Mouse (Mus musculus): ENCODE measurements around the gene Iqcd.
A peak's percentile ranks its signal among the peaks of the same experiment; 100 is the strongest.

Gene Iqcd

DNA sequence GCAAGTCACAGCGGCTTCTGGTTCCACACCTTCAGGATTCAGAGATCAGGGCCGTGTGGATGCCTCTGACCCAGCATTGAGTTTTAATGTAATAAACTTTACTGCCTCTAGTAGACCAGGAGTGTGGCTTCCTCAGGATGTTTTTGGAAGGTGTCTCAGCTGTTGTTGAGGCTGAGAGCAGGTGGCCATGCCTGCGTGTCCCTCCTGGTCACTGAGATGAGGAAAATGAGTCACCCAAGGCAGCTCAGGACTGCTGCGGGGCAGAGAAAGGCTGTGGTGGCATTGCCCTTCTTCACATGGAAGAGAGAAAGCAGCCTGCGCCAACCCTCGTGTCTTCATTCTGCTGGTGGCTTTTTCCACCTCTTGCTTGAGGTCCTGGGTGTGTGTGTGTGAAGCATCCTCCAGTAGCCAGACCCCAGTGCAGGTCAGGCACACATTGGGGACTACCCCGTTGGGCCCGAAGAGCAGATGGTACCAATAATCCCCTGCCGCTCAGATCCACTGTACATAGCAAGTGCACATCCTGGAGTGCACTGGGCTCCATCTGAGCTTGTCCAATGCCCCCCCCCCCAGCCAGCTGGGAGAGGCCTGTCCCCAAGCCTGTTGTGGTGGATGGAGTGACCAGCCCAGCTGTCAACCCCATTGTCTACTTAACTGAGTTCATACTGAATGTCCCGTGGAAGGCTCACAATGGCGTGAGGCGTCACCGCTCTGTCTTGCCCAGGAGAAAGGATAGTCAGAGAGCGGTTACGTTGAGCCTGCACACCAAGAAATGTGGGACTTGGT lies 38.9 kb downstream of the Iqcd start:
- no peak for DNase-seq (ENCODE audit: low spot score in 2 of 2)

GRCm38 (mm10) chr5:120628624-120629023 lies 39.8 kb downstream of the Iqcd start:
- no peak for DNase-seq (ENCODE audit: low spot score in 2 of 2)

- DNase-seq (ENCODE audit: low spot score in 2 of 2), result no peak
Measured at GRCm38 (mm10) chr5:120631128-120631527, 42.3 kb downstream of the Iqcd start.

- no peak for DNase-seq (ENCODE audit: low spot score in 2 of 2)
Measured at GRCm38 (mm10) chr5:120631892-120632291, 43.1 kb downstream of the Iqcd start.

- no peak for DNase-seq (ENCODE audit: low spot score in 2 of 2)
Measured at GRCm38 (mm10) chr5:120634131-120634530, 45.3 kb downstream of the Iqcd start, which contains the start of gene Cfap73. Gene Cfap73 (minus strand): TSS chr5:120634235.

DNA sequence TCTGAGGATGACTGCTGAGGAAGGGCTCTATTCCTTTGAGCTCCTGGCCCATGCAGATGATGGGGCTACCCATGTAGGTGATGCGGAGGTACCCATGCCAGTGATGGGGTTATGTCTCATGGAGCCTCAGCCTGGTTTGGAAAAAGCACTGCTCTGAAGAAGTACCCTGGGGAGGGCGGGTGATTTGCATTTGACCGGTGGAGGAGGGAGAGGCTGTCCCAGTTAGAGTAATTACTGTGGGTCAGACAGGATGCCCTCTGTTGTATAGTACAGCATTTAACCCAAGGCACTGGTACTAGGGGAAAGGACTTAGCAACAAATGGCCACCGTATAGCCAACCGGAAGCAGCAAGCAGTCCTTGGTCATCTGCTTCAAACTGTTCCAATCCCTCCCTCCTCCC lies 46.0 kb downstream of the Iqcd start:
- no peak for DNase-seq (ENCODE audit: low spot score in 2 of 2)

DNA sequence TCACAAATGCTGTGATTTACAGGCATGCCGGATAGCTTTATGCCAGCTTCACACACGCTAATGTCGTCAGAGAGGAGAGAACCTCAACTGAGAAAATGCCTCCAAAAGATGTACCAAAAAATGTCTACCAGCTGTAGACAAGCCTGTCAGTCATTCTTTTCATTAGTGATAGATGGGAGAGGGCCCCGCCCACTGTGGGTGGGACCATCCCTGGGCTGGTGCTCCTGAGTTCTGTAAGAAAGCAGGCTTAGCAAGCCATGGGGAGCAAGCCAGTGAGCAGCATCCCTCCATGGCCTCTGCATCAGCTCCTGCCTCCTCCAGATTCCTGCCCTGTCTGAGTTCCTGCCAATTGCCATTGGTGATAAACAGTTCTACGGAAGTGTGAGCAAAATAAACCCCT lies 46.8 kb downstream of the Iqcd start:
- no peak for DNase-seq (ENCODE audit: low spot score in 2 of 2)

DNA sequence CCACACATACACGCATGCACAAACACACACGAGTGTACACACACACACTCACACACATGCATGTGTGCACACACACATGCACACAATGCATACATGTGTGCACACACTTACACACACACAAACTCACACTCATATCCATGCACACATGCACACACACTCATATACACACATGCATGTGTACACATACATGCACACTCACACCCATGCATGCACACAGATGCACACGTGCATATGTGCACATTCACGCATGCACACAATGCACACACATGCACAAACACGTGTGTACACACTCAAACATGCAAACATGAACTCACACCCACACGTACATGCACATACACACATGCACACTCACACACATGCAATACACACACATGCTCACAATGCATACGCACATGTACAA lies 51.3 kb downstream of the Iqcd start:
- DNase-seq (ENCODE audit: low spot score in 2 of 2), result no peak

DNA sequence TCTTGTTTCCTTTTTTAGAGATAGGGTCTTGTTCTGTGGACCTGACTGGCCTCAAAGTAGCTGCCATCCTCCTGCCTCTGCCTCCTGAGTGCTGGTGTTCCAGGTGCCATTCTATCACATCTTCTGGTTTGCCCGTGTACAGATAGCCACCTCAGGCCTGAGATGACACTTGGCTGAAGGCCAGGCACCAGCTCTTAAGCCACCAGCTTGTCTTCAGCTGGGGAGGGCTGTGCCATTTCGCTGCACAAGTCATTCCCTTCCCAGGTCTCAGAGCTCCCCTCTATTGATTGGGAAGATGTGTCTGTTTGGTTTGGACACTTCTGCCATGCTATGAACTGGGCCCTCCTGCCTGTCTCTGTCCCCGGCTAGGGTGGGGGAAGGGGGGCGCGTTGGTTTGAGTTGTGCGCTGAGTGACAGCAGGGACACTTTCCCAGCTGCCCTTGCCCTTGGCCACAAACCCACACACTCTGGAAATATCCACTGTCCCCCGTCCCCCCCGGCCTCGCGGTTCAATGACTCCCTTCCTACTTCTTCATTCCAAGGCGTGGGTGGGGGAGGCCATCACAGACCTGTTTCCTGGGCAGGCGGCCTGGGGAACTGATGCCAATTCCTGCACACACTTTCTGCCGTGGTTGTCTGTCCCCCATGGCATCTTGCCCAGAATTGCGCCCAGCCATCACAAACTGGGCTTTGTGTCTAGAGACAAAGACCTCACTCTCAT lies 54.7 kb downstream of the Iqcd start:
- no peak for DNase-seq (ENCODE audit: low spot score in 2 of 2)

GRCm38 (mm10) chr5:120644227-120644626 lies 55.4 kb downstream of the Iqcd start:
- DNase-seq (ENCODE audit: low spot score in 2 of 2), result no peak

DNA sequence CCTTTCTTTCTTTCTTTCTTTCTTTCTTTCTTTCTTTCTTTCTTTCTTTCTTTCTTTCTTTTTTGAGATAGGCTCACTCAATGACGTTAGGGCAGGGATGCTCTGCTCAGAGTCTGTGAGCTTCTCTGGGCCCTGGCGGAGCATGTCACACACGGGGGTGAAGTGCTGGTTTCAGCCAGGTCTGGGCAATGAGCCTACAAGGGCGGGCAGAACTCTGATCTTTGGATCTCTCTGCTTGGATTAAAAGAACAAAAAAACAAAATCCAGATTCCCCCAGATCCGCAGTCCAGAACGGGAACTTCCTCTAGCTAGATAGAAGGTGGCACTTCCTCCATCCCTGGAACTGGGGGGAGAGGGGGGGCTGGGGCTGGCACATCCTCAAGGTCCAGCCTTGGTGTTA lies 57.0 kb downstream of the Iqcd start:
- DNase-seq (ENCODE audit: low spot score in 2 of 2), result no peak

GRCm38 (mm10) chr5:120647361-120647760 lies 58.5 kb downstream of the Iqcd start:
- no peak for DNase-seq (ENCODE audit: low spot score in 2 of 2)

GRCm38 (mm10) chr5:120647814-120648491 lies 59.1 kb downstream of the Iqcd start:
- peak; percentile 43 to 49 for DNase-seq (ENCODE audit: low spot score in 2 of 2)

DNA sequence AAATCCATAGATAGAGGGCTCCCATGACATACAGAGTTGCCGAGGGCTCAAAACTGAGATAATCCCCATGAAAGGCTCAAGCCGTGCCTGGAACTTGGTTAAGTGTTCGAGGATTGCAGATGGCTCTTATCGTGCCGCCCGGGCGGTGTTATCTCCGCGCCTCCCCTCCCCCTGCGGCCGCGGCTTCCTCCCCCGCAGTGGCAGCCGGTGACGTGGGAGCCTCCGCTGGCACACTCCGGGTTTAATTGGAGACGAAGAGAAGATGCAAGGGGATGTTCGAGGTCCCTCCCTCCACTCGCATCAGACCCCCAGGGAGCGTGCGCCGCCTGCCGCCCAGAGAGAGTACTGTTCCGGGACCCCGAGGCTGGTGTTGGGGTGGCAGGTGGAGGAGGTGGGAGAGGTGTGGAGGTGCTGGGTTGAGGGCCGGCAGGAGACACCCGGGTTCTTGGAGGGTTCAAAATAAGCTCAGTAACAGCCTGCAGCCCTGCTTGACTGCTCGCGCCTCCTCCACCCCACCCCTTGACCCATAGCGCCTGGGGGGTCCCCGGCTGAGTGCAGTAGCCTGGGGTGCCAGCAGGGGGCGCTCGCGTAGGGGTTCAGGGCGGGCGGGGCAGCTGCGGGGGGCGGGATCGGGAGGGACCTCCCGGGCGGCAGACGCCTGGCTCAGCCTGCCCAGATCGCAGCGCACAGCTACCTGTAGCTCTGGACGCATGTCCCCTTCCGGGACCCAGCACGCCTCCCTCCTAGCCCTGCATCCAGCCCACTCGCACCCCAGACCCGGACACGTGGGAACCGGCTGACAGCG lies 60.0 kb downstream of the Iqcd start, which contains the start of gene Rasal1:
Gene Rasal1, plus strand, starts transcription at position 244 of the 805 bp plus-strand sequence.
- DNase-seq (ENCODE audit: low spot score in 2 of 2), result peak; percentile 74 to 79

GRCm38 (mm10) chr5:120649374-120649933 lies 60.6 kb downstream of the Iqcd start:
- no peak for DNase-seq (ENCODE audit: low spot score in 2 of 2)

DNA sequence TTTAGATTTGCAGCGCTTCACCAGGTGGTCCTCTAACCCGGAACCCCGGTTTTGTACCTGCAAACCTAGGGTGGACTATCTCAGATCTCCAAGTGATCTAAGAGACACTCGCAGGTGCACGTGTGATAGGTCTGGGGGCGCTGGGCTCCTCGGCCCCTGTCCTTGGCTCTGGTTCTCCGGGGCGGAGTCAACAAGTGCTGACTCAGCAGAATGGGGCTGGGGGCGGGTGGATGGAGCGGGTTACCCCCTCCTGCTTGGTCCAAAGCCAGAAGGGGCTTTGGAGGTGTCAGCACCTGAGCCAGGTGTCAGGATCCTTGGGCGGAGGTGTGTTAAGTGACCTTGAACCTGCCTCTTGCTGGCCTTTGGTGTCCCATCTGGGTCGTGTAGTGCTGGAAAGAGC lies 61.1 kb downstream of the Iqcd start:
- DNase-seq (ENCODE audit: low spot score in 2 of 2), result no peak

GRCm38 (mm10) chr5:120651230-120651629 lies 62.4 kb downstream of the Iqcd start:
- DNase-seq (ENCODE audit: low spot score in 2 of 2), result no peak

DNA sequence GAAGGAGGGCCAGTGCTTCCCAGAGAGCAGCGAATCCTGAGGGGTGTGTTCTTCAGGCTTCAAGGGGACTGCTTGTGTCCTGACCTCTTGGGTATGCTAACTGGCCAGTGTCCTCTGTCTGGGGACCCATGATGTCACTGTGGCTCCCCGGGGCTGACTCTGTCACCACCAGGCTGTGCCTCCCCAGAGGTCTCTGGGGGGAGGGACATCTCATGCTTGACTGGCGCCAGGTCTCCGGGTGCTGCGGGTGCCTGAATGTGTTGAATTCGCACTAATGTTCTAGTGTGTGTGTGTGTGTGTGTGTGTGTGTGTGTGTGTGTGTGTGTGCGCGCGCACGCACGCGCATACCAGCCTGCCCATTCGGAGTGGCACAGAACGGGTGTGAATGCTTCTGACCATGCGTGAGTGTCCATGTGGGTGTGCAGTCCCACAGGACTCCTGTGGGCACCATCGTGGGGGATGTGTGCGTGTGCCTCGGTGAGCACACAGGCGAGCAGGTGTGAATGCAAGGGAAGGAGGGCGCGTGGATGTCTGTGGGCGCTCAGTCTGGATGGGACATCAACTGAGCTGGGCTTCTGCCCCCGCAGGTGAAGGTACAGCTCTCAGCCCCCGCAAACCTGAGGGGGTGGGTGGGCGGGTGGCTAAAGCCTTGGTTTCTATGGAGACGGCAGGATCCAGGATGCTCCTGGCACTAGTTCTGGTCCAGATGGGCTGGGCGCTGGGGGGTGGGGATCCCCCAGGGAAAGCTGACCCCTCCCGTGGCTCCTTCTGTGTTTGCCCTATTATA lies 64.3 kb downstream of the Iqcd start:
- peak; percentile 45 to 52 for DNase-seq (ENCODE audit: low spot score in 2 of 2)

DNA sequence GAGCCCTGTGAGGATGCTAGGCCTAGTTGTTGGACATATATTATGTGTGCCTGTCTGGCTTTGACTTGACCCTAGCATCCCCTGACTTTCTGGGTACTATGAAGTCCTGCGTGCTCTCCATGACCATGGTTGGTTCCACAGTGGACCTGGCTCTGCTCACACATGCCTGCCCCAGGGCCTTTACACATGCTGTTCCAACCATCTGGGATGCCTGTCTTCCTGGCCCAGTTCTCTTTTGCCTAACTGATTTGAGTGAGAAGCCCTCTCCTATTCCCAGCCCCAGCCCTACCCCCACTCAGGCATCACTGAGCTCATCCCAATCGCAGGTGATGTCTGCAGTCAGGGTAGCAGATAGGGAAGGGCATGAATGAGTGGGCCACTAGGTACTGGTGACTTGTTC lies 65.1 kb downstream of the Iqcd start:
- DNase-seq (ENCODE audit: low spot score in 2 of 2), result no peak

DNA sequence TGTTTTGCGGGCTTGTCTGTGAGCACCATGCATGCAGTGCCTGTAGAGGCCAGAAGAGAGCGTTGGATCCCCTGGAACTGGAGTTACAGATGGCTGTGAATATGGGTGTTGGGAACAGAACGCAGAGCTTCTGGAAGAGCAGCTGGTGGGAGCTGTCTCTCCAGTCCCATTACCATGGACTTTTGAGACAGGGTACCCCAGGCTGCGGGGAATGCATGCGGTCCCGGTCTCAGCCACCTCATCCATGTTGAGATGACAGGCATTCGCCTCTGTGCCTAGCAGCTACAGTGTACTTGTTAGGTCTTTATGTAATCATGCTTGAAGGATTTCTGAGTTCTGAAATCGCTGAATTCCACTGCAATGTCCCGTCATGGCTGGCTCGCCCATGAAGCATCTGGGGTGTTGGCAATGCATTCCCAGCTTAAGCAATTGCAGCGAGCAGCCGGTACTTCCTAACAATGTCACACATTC lies 67.5 kb downstream of the Iqcd start:
- DNase-seq (ENCODE audit: low spot score in 2 of 2), result peak; percentile 69 to 74

Measured in right cerebral cortex, postnatal 36 days (tissue).